Mouse (Mus musculus): ENCODE data around the gene Dcun1d4. TPM values are rescaled to one million over a fixed set of nuclear protein-coding genes. Genes with fewer than 3 reads are reported as not detected.

The Dcun1d4 gene
- polyA plus RNA-seq, 1 experiment from 2014 or later = 71.0 TPM

DNA sequence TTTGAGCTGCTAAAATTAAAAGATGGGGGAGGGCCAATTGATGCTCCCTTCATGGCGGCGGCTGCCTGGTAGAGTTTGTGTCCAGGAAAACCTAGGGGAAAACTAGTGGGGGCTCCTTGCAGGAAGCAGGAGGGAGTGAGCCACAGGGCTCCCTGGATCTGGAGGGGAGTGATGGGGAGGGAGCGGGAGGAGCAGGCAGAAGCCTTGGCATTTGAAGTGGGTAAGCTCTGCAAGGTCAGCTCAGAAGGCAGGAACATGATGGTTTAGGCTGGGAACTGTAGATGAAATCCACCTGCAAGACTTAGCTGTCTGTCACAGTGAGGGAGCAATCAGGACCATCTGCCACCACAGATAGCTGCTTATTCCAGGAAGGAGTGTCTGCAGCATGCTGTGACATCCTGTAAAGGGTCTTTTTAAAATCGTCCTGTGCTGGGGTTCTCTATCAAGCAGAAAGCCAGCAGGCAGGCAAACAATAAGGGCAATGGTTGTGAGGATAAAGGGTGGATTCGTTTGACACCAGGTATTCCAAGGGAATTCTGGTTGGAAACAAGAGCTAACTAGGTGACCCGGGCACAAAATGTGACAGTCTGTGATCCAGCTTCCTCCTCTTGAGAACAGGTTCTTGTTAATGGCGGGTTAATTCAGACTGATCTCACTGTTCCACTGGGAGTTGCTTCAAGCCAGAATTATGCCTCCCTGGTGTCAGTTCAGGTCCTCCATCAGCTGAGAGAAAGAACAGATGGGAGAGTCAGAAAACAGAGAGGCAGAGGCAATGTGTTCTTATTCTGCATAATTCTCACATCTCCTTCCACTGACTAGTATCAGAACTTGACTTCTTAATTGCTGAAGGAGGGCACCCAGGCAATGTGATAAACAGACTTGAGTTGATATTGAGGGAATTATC is 104.7 kb downstream of the Dcun1d4 start:
- 29% methylated on average over 7 of the region's 7 CpGs for WGBS
- Histone ChIP-seq H3K9ac (ENCODE audit: low read length) (no peak overlapping the region), H3K36me3 (ENCODE audit: control insufficient read depth, insufficient read depth, low read length) (no peaks in the 10 kb centered on the region), H3K27me3 (ENCODE audit: control insufficient read depth, insufficient read depth, low read length) (no peaks in the 10 kb centered on the region), H3K9me3 (ENCODE audit: control insufficient read depth, low read length) (no peaks in the 10 kb centered on the region), H3K27ac (ENCODE audit: low read depth, low read length) (no peak overlapping the region; the same call in 1 of the 2 replicates), H3K4me3 (ENCODE audit: low read depth, low read length) (no peak overlapping the region), H3K4me1 (ENCODE audit: control insufficient read depth, insufficient read depth, low read length) (no peaks in the 10 kb centered on the region), H3K4me2 (ENCODE audit: low read depth) (no peak overlapping the region)
- DNase-seq (ENCODE audit: low spot score) (peak; percentile 28), ATAC-seq (ENCODE audit: insufficient read depth, low FRiP score, low TSS enrichment) (no peak)

DNA sequence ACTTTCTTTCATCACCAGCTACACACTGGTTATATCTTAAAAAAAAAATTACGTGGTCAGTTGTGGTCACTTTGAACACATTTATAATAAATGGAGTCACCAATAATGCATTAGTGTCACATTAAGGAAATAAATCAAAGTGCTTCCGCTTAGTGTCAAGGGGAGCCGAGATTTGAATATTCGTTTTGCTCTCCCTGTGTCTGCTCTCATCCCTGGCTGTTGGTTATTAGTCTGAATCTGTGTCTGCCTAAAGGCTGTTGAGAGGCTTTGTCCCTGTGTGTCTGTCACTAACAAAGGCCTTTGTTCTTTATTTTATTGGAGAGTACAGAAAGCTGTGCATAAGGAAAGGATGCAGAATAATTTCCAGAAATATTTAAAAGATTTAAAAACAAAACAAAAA is 105.8 kb downstream of the Dcun1d4 start:
- no peaks in the 10 kb centered on the region for H3K27me3 ChIP-seq (ENCODE audit: control insufficient read depth, insufficient read depth, low read length)
- H3K27ac ChIP-seq (ENCODE audit: low read depth, low read length) = no peak overlapping the region
- WGBS = 57% methylated on average over 4 of the region's 4 CpGs
- DNase-seq (ENCODE audit: low spot score) (no peak), ATAC-seq (ENCODE audit: insufficient read depth, low FRiP score, low TSS enrichment) (no peak)
- no peak overlapping the region for H3K9ac ChIP-seq (ENCODE audit: low read length)
- no peak overlapping the region for H3K4me3 ChIP-seq (ENCODE audit: low read depth, low read length)
- no peaks in the 10 kb centered on the region for H3K4me1 ChIP-seq (ENCODE audit: control insufficient read depth, insufficient read depth, low read length)
- no peaks in the 10 kb centered on the region for H3K36me3 ChIP-seq (ENCODE audit: control insufficient read depth, insufficient read depth, low read length)
- no peaks in the 10 kb centered on the region for H3K9me3 ChIP-seq (ENCODE audit: control insufficient read depth, low read length)
- no peak overlapping the region for H3K4me2 ChIP-seq (ENCODE audit: low read depth)

GRCm38 (mm10) chr5:73587119-73587518 is 106.3 kb downstream of the Dcun1d4 start:
- no peaks in the 10 kb centered on the region for H3K27me3 ChIP-seq (ENCODE audit: control insufficient read depth, insufficient read depth, low read length)
- 65% methylated on average over 3 of the region's 3 CpGs for WGBS
- H3K27ac ChIP-seq (ENCODE audit: low read depth, low read length) = no peak overlapping the region
- H3K4me3 ChIP-seq (ENCODE audit: low read depth, low read length) = no peak overlapping the region
- no peak for ATAC-seq (ENCODE audit: insufficient read depth, low FRiP score, low TSS enrichment)
- H3K4me2 ChIP-seq (ENCODE audit: low read depth) = no peak overlapping the region
- H3K4me1 ChIP-seq (ENCODE audit: control insufficient read depth, insufficient read depth, low read length) = no peaks in the 10 kb centered on the region
- no peaks in the 10 kb centered on the region for H3K36me3 ChIP-seq (ENCODE audit: control insufficient read depth, insufficient read depth, low read length)
- no peaks in the 10 kb centered on the region for H3K9me3 ChIP-seq (ENCODE audit: control insufficient read depth, low read length)
- DNase-seq (ENCODE audit: low spot score) = no peak
- no peak overlapping the region for H3K9ac ChIP-seq (ENCODE audit: low read length)

GRCm38 (mm10) chr5:73598943-73599695 is 118.3 kb downstream of the Dcun1d4 start:
- Histone ChIP-seq H3K27ac (ENCODE audit: low read depth, low read length) (no peak overlapping the region), H3K4me1 (ENCODE audit: control insufficient read depth, insufficient read depth, low read length) (peaks cover 5% of the 10 kb centered on the region; the same call in 1 of the 2 replicates), H3K27me3 (ENCODE audit: control insufficient read depth, insufficient read depth, low read length) (no peaks in the 10 kb centered on the region), H3K4me2 (ENCODE audit: low read depth) (no peak overlapping the region), H3K4me3 (ENCODE audit: low read depth, low read length) (no peak overlapping the region), H3K36me3 (ENCODE audit: control insufficient read depth, insufficient read depth, low read length) (no peaks in the 10 kb centered on the region), H3K9ac (ENCODE audit: low read length) (no peak overlapping the region), H3K9me3 (ENCODE audit: control insufficient read depth, low read length) (no peaks in the 10 kb centered on the region)
- ATAC-seq (ENCODE audit: insufficient read depth, low FRiP score, low TSS enrichment) (peak; percentile 84), DNase-seq (ENCODE audit: low spot score) (peak; percentile 34)
- 63% methylated on average over 5 of the region's 5 CpGs for WGBS

DNA sequence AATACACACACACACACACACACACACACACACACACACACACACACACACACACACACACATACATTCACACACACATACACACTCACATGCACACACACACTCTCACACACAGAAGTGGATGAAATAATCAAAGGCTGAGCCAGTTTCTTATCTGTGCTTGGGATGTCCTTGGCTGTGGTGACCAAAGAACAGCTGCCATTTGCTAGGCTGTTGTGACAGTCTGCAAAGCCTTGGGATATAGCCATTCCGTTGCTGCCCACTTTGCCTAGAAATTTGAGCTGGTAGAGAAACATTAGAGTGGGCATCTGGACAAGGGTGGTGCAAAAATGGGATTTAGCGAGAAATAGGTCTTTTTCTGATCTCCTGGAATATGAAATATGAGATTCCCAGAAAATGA is 119.2 kb downstream of the Dcun1d4 start:
- 73% methylated on average over 2 of the region's 2 CpGs for WGBS

GRCm38 (mm10) chr5:73601361-73601763 is 120.6 kb downstream of the Dcun1d4 start:
- H3K4me2 ChIP-seq (ENCODE audit: low read depth) = no peak overlapping the region
- H3K27ac ChIP-seq (ENCODE audit: low read depth, low read length) = no peak overlapping the region
- H3K4me1 ChIP-seq (ENCODE audit: control insufficient read depth, insufficient read depth, low read length) = peaks cover 5% of the 10 kb centered on the region; the same call in 1 of the 2 replicates
- DNase-seq (ENCODE audit: low spot score) (no peak), ATAC-seq (ENCODE audit: insufficient read depth, low FRiP score, low TSS enrichment) (no peak)
- H3K9me3 ChIP-seq (ENCODE audit: control insufficient read depth, low read length) = no peaks in the 10 kb centered on the region
- H3K9ac ChIP-seq (ENCODE audit: low read length) = no peak overlapping the region
- WGBS = 69% methylated on average over 8 of the region's 8 CpGs
- H3K36me3 ChIP-seq (ENCODE audit: control insufficient read depth, insufficient read depth, low read length) = no peaks in the 10 kb centered on the region
- H3K4me3 ChIP-seq (ENCODE audit: low read depth, low read length) = no peak overlapping the region
- H3K27me3 ChIP-seq (ENCODE audit: control insufficient read depth, insufficient read depth, low read length) = no peaks in the 10 kb centered on the region

More for the DNA sequence above, 119.2 kb downstream of the Dcun1d4 start:
- Histone ChIP-seq H3K27ac (ENCODE audit: low read depth, low read length) (no peak overlapping the region), H3K4me1 (ENCODE audit: control insufficient read depth, insufficient read depth, low read length) (peaks cover 5% of the 10 kb centered on the region; the same call in 1 of the 2 replicates), H3K9ac (ENCODE audit: low read length) (no peak overlapping the region), H3K27me3 (ENCODE audit: control insufficient read depth, insufficient read depth, low read length) (no peaks in the 10 kb centered on the region), H3K36me3 (ENCODE audit: control insufficient read depth, insufficient read depth, low read length) (no peaks in the 10 kb centered on the region), H3K4me2 (ENCODE audit: low read depth) (no peak overlapping the region), H3K4me3 (ENCODE audit: low read depth, low read length) (no peak overlapping the region), H3K9me3 (ENCODE audit: control insufficient read depth, low read length) (no peaks in the 10 kb centered on the region)
- no peak for ATAC-seq (ENCODE audit: insufficient read depth, low FRiP score, low TSS enrichment)
- DNase-seq (ENCODE audit: low spot score) = no peak

DNA sequence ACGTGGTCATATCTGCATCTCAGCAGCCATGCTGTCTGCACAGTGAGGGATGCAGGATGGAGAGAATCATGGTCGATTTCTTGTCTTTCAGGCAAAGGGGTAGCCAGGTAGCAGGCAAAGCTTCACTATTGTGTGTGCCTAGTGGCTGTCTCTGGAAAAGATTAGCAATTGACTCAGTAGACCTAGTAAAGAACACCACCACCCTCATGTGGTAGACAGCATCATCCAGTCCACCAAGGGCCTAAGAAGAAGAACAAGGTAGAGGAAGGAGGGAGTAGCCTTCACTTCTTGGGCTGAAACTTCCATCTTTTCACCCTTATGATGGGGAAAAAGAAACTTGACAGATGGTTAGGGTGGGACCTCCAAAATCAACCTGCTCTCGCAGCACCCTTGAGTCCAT is 122.1 kb downstream of the Dcun1d4 start:
- DNase-seq (ENCODE audit: low spot score) (no peak), ATAC-seq (ENCODE audit: insufficient read depth, low FRiP score, low TSS enrichment) (no peak)
- H3K9me3 ChIP-seq (ENCODE audit: control insufficient read depth, low read length) = no peaks in the 10 kb centered on the region
- no peak overlapping the region for H3K4me2 ChIP-seq (ENCODE audit: low read depth)
- H3K27ac ChIP-seq (ENCODE audit: low read depth, low read length) = no peak overlapping the region
- H3K4me1 ChIP-seq (ENCODE audit: control insufficient read depth, insufficient read depth, low read length) = peaks cover 5% of the 10 kb centered on the region; the same call in 1 of the 2 replicates
- WGBS = 82% methylated on average over 3 of the region's 3 CpGs
- no peaks in the 10 kb centered on the region for H3K27me3 ChIP-seq (ENCODE audit: control insufficient read depth, insufficient read depth, low read length)
- no peaks in the 10 kb centered on the region for H3K36me3 ChIP-seq (ENCODE audit: control insufficient read depth, insufficient read depth, low read length)
- no peak overlapping the region for H3K9ac ChIP-seq (ENCODE audit: low read length)
- H3K4me3 ChIP-seq (ENCODE audit: low read depth, low read length) = no peak overlapping the region

DNA sequence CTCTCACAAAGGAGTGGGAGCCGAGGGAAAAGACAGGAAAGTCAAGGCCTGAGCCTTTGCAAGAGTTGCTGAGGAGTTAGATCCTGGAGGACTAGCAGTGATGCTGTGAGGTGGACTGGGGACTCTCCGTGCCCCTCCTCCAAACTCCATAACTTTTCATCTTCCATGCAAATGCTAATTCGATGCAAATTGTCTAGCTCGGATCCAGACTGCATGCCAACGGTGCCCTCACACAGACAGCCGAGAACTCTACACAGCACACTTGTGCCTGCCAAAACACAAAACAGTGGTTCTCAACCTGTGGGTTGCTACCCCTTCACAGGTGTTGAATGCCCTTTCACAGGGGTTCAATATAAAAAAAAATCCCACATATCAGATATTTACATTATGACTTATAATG is 123.7 kb downstream of the Dcun1d4 start:
- Histone ChIP-seq H3K36me3 (ENCODE audit: control insufficient read depth, insufficient read depth, low read length) (no peaks in the 10 kb centered on the region), H3K27ac (ENCODE audit: low read depth, low read length) (no peak overlapping the region), H3K27me3 (ENCODE audit: control insufficient read depth, insufficient read depth, low read length) (no peaks in the 10 kb centered on the region), H3K4me2 (ENCODE audit: low read depth) (no peak overlapping the region), H3K4me3 (ENCODE audit: low read depth, low read length) (no peak overlapping the region), H3K9ac (ENCODE audit: low read length) (no peak overlapping the region), H3K4me1 (ENCODE audit: control insufficient read depth, insufficient read depth, low read length) (no peaks in the 10 kb centered on the region), H3K9me3 (ENCODE audit: control insufficient read depth, low read length) (no peaks in the 10 kb centered on the region)
- ATAC-seq (ENCODE audit: insufficient read depth, low FRiP score, low TSS enrichment) (no peak), DNase-seq (ENCODE audit: low spot score) (no peak)
- 85% methylated on average over 6 of the region's 6 CpGs for WGBS

All from neural tube, embryonic 11.5 days (tissue).